Mouse (Mus musculus): ENCODE measurements around the gene Itga9. TPM values are rescaled to one million over a fixed set of nuclear protein-coding genes. Genes with fewer than 3 reads are reported as not detected.

Gene Itga9
- total and polyA plus RNA-seq, 2 experiments, result 9.1 to 15.8 TPM

- 69% methylated on average over 7 of the region's 7 CpGs for WGBS
- no peaks in the 10 kb centered on the region; the same call in 1 of the 2 replicates for H3K79me2 ChIP-seq (ENCODE audit: control insufficient read depth, insufficient read depth, low read length)
- H3K27ac ChIP-seq (replicated peaks; ENCODE audit: insufficient read depth, low read depth, low read length), result no peak overlapping the region
- no peak overlapping the region for H3K4me3 ChIP-seq (ENCODE audit: insufficient read depth, low read depth, low read length)
- no peaks in the 10 kb centered on the region for H3K36me3 ChIP-seq (ENCODE audit: control insufficient read depth, insufficient read depth, low read length)
- no peaks in the 10 kb centered on the region for H3K4me1 ChIP-seq (ENCODE audit: control insufficient read depth, insufficient read depth, low read length)
- TF ChIP-seq POLR2A (IDR thresholded peaks at IDR 0.05; ENCODE audit: extremely low read depth, insufficient read depth, low read length), result no peak
- no peak for TF ChIP-seq CTCF (IDR thresholded peaks at IDR 0.05; ENCODE audit: low read depth, low read length)
- DNase-seq (ENCODE audit: extremely low read depth, low read depth, low spot score), result no peak
- H3K27me3 ChIP-seq (ENCODE audit: control insufficient read depth, insufficient read depth, low read length), result no peaks in the 10 kb centered on the region
- no peak overlapping the region for H3K9ac ChIP-seq (ENCODE audit: low read depth, low read length)
Measured at GRCm38 (mm10) chr9:118624146-118624545, 17.7 kb downstream of the Itga9 start.

- no peaks in the 10 kb centered on the region for H3K27me3 ChIP-seq (ENCODE audit: control insufficient read depth, insufficient read depth, low read length)
- no peaks in the 10 kb centered on the region for H3K36me3 ChIP-seq (ENCODE audit: control insufficient read depth, insufficient read depth, low read length)
- no peak for TF ChIP-seq POLR2A (IDR thresholded peaks at IDR 0.05; ENCODE audit: extremely low read depth, insufficient read depth, low read length)
- no peak for TF ChIP-seq CTCF (IDR thresholded peaks at IDR 0.05; ENCODE audit: low read depth, low read length)
- DNase-seq (ENCODE audit: extremely low read depth, low read depth, low spot score), result no peak
- no peak overlapping the region for H3K27ac ChIP-seq (replicated peaks; ENCODE audit: insufficient read depth, low read depth, low read length)
- no peak overlapping the region for H3K9ac ChIP-seq (ENCODE audit: low read depth, low read length)
- no peak overlapping the region for H3K4me3 ChIP-seq (ENCODE audit: insufficient read depth, low read depth, low read length)
- WGBS, result 57% methylated on average over 6 of the region's 6 CpGs
- H3K4me1 ChIP-seq (ENCODE audit: control insufficient read depth, insufficient read depth, low read length), result no peaks in the 10 kb centered on the region
- no peaks in the 10 kb centered on the region for H3K79me2 ChIP-seq (ENCODE audit: control insufficient read depth, insufficient read depth, low read length)
Measured at GRCm38 (mm10) chr9:118629763-118630379, 23.4 kb downstream of the Itga9 start.

GRCm38 (mm10) chr9:118631775-118632757, 25.6 kb downstream of the Itga9 start:
- Histone ChIP-seq H3K36me3 (ENCODE audit: control insufficient read depth, insufficient read depth, low read length) (no peaks in the 10 kb centered on the region), H3K9ac (ENCODE audit: low read depth, low read length) (no peak overlapping the region), H3K4me1 (ENCODE audit: control insufficient read depth, insufficient read depth, low read length) (no peaks in the 10 kb centered on the region), H3K27me3 (ENCODE audit: control insufficient read depth, insufficient read depth, low read length) (no peaks in the 10 kb centered on the region), H3K79me2 (ENCODE audit: control insufficient read depth, insufficient read depth, low read length) (no peaks in the 10 kb centered on the region), H3K4me3 (ENCODE audit: insufficient read depth, low read depth, low read length) (no peak overlapping the region), H3K27ac (replicated peaks; ENCODE audit: insufficient read depth, low read depth, low read length) (peak overlapping the region; percentile 50)
- no peak for DNase-seq (ENCODE audit: extremely low read depth, low read depth, low spot score)
- no peak for TF ChIP-seq CTCF (IDR thresholded peaks at IDR 0.05; ENCODE audit: low read depth, low read length)
- TF ChIP-seq POLR2A (IDR thresholded peaks at IDR 0.05; ENCODE audit: extremely low read depth, insufficient read depth, low read length), result no peak
- 69% methylated on average over 6 of the region's 6 CpGs for WGBS

DNA sequence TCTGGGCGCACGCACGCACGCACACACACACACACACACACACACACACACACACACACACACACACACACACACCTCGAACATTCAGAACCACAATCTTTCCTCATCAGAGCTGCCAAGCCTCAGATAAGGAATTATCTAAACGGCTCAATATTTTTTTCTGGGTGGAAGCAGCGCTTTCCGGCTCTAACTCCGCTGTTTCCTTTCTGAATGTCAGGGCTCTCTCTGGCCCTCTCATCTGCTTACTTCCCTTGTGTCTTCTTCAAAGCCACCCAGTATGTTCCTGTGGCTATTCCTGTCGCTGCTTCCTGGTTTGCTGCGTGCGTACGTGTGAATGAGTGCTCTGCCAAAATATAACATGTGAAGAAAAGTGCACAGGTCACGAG, 26.3 kb downstream of the Itga9 start:
- H3K4me1 ChIP-seq (ENCODE audit: control insufficient read depth, insufficient read depth, low read length), result no peaks in the 10 kb centered on the region
- DNase-seq (ENCODE audit: extremely low read depth, low read depth, low spot score), result peak; percentile 23
- peak overlapping the region; percentile 50 for H3K27ac ChIP-seq (replicated peaks; ENCODE audit: insufficient read depth, low read depth, low read length)

GRCm38 (mm10) chr9:118638642-118639210, 32.2 kb downstream of the Itga9 start:
- no peaks in the 10 kb centered on the region for H3K4me1 ChIP-seq (ENCODE audit: control insufficient read depth, insufficient read depth, low read length)
- no peaks in the 10 kb centered on the region for H3K79me2 ChIP-seq (ENCODE audit: control insufficient read depth, insufficient read depth, low read length)
- 64% methylated on average over 5 of the region's 5 CpGs for WGBS
- no peaks in the 10 kb centered on the region for H3K36me3 ChIP-seq (ENCODE audit: control insufficient read depth, insufficient read depth, low read length)
- TF ChIP-seq CTCF (IDR thresholded peaks at IDR 0.05; ENCODE audit: low read depth, low read length), result no peak
- TF ChIP-seq POLR2A (IDR thresholded peaks at IDR 0.05; ENCODE audit: extremely low read depth, insufficient read depth, low read length), result no peak
- no peak for DNase-seq (ENCODE audit: extremely low read depth, low read depth, low spot score)
- H3K4me3 ChIP-seq (ENCODE audit: insufficient read depth, low read depth, low read length), result no peak overlapping the region
- no peaks in the 10 kb centered on the region for H3K27me3 ChIP-seq (ENCODE audit: control insufficient read depth, insufficient read depth, low read length)
- no peak overlapping the region for H3K9ac ChIP-seq (ENCODE audit: low read depth, low read length)
- H3K27ac ChIP-seq (replicated peaks; ENCODE audit: insufficient read depth, low read depth, low read length), result no peak overlapping the region

More for the DNA sequence above, 26.3 kb downstream of the Itga9 start:
- Histone ChIP-seq H3K9ac (ENCODE audit: low read depth, low read length) (no peak overlapping the region), H3K27me3 (ENCODE audit: control insufficient read depth, insufficient read depth, low read length) (no peaks in the 10 kb centered on the region), H3K36me3 (ENCODE audit: control insufficient read depth, insufficient read depth, low read length) (no peaks in the 10 kb centered on the region), H3K79me2 (ENCODE audit: control insufficient read depth, insufficient read depth, low read length) (no peaks in the 10 kb centered on the region), H3K4me3 (ENCODE audit: insufficient read depth, low read depth, low read length) (no peak overlapping the region)
- TF ChIP-seq POLR2A (IDR thresholded peaks at IDR 0.05; ENCODE audit: extremely low read depth, insufficient read depth, low read length) (no peak), CTCF (IDR thresholded peaks at IDR 0.05; ENCODE audit: low read depth, low read length) (no peak)
- WGBS, result 45% methylated on average over 14 of the region's 14 CpGs

Measured in liver, adult 2 months (tissue).